Mouse (Mus musculus) kidney, adult 2 months (tissue): ENCODE results near the gene Prr12.
A peak's percentile ranks its signal among the peaks of the same experiment; 100 is the strongest.

Experiments used
- CTCF ChIP-seq: fragments of 200-500 bp; conservative IDR thresholded peaks from 2 replicates; pipeline ENCODE4 v1.5.1; 2011; ENCODE audit warnings: low read depth, mild to moderate bottlenecking, control low read depth, low read length, moderate library complexity, mixed read lengths; ENCODE audit not compliant: insufficient read depth, insufficient read length
- POLR2A ChIP-seq: fragments of 200-500 bp; IDR thresholded peaks from one replicate; pipeline ENCODE4 v1.6.1; 2011; ENCODE audit warnings: low read depth, low read length, control low read depth

DNA sequence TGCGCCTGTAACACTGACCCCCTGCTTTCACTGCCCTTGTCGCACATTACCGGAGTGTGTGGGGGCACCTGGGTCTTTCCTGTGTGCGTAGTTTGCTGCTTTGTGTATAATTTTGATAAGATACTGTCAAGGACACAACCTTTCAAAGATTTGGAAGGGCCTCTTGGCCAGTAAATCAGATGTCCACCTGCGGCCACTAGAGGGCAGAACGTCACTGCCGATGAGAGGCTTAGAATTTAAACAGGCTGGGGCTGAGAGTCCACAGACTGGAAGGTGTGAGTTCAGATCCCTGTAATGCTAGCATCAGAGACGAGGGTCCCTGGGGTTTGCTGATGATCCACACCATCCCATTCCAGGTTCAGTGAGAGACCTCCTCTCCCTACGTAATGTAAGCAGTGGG lies 25.8 kb upstream of the Prr12 start:
- TF ChIP-seq POLR2A (no peak), CTCF (peak; percentile 87)
